Mouse (Mus musculus) lung, embryonic 15.5 days (tissue): ENCODE measurements around the gene Sult1a1. TPM values are rescaled to one million over a fixed set of nuclear protein-coding genes. Genes with fewer than 3 reads are reported as not detected.

Experiments
- ATAC-seq: fragments of 200-750 bp; cut with Nextera tagmentation; 2 replicates; pipeline ENCODE4 v1.8.0; 2017; ENCODE audit warnings: moderate number of reproducible peaks, borderline replicate concordance; ENCODE audit not compliant: low FRiP score, low TSS enrichment; ENCODE audit errors: extremely low read depth
- H3K27ac ChIP-seq: fragments of 300-500 bp; sonication (generic); 2 replicates; pipeline ENCODE4 v1.5.1; 2015; ENCODE audit warnings: moderate library complexity, mild to moderate bottlenecking, inconsistent platforms
- H3K27me3 ChIP-seq: fragments of 300-500 bp; sonication (generic); 2 replicates; pipeline ENCODE4 v1.6.1; 2015; ENCODE audit warnings: inconsistent platforms
- H3K36me3 ChIP-seq: fragments of 300-500 bp; sonication (generic); 2 replicates; pipeline ENCODE4 v1.6.1; 2015; ENCODE audit warnings: inconsistent platforms
- H3K4me1 ChIP-seq: fragments of 300-500 bp; sonication (generic); 2 replicates; pipeline ENCODE4 v1.6.1; 2015; ENCODE audit warnings: inconsistent platforms
- H3K4me2 ChIP-seq: fragments of 300-500 bp; sonication (generic); 2 replicates; pipeline ENCODE4 v1.6.1; 2015; ENCODE audit warnings: inconsistent platforms, mild to moderate bottlenecking, moderate library complexity
- H3K4me3 ChIP-seq: fragments of 300-500 bp; sonication (generic); 2 replicates; pipeline ENCODE4 v1.5.1; 2015; ENCODE audit warnings: mild to moderate bottlenecking, inconsistent platforms
- H3K9ac ChIP-seq: fragments of 300-500 bp; sonication (generic); 2 replicates; pipeline ENCODE4 v1.6.1; 2015; ENCODE audit warnings: inconsistent platforms
- H3K9me3 ChIP-seq: fragments of 300-500 bp; sonication (generic); 2 replicates; pipeline ENCODE4 v1.6.1; 2016; ENCODE audit warnings: inconsistent platforms
- WGBS: fragments of 180-500 bp; shearing (Covaris S2); methylation state at CpG from one replicate; pipeline ENCODE4 v1.1.7; 2015; 5-methylcytosine and 5-hydroxymethylcytosine counted together
- polyA plus RNA-seq: library from polyadenylated mRNA; unstranded; fragments of >200 nt; fragmentation: Nextera tagmentation; extraction: Ambion mirVana; gene quantifications from 2 replicates; pipeline ENCODE4 v1.2.1, GENCODE M21; 2015

The Sult1a1 gene
- polyA plus RNA-seq, 1 experiment from 2014 or later, result 6.8 TPM

DNA sequence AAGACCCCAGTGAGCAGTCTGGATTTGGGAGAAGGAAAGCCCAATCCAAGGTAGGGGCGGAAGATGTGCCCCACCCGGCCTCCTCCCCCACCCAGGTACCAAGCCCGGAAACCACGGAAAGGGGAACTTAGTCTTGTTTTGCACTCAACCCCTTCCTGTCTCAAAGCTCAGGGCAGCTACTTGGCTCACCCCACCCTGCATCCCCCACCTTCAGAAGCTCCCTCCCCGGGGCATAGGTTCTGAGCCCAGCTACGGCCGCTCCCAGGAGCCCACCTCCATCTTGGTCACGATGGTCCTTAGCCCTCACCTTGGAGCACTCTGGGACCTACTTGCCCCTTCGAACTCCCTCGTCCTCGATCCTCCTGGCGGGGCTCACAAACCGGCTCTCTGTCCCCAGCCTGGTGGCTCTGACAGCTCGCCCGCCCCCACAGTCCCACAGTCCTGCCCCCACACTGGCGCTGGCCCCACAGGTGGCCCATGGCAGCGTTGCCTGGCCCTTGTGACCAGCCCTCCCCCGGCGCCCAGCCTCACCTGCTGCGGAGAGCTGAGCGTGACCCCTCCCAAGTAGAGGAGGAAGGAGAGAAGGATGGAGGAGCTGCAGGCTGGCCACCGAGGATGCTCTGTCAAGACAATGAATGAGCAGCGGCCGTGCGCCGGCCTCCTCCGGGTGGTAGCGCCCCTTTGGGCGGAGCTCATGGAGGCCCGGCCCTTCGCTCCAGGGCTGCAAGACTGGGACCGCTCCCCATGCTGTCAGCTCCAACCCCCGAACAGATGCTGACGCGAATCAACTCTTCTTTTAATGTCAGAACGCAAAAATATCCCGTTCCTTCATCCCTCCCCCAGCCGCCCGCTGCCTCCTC, 28.1 kb upstream of the Sult1a1 start:
- H3K4me3 ChIP-seq, result peak overlapping the region; percentile 43
- no peaks in the 10 kb centered on the region for H3K9me3 ChIP-seq
- H3K9ac ChIP-seq, result peak overlapping the region; percentile 29
- peak overlapping the region; percentile 78 for H3K4me2 ChIP-seq
- peak; percentile 72 for ATAC-seq
- peaks cover 22% of the 10 kb centered on the region for H3K4me1 ChIP-seq
- no peaks in the 10 kb centered on the region for H3K36me3 ChIP-seq
- no peak overlapping the region for H3K27ac ChIP-seq
- peaks cover 31% of the 10 kb centered on the region for H3K27me3 ChIP-seq
- WGBS, result 3% methylated on average over 39 of the region's 39 CpGs

DNA sequence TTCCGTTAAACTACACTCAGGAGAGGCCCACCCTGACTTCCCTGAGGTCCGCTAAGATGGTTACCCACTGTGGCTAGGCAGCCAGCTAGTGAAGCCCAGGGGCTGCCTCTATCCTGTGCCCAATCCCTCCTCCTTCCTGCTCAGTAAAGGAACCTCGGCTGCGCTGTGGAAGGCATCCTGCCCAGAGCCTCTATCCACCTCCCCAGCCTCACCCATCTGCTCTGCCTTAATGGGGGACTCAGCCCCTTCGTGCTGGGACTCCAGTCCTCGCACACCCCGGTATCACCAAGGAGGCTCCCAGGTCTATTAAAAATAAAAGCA, 27.5 kb upstream of the Sult1a1 start:
- WGBS, result 19% methylated on average over 7 of the region's 7 CpGs

GRCm38 (mm10) chr7:126702861-126703756, 26.9 kb upstream of the Sult1a1 start:
- Histone ChIP-seq H3K4me2 (no peak overlapping the region; the same call in 1 of the 2 replicates), H3K27me3 (peaks cover 31% of the 10 kb centered on the region), H3K4me1 (peaks cover 22% of the 10 kb centered on the region), H3K9me3 (no peaks in the 10 kb centered on the region), H3K36me3 (0 out of 2 replicates have a peak, but pooled peaks cover 3% of the 10 kb centered on the region), H3K27ac (0 out of 2 replicates have a peak overlapping the region, but pooled peaks have one; percentile 15), H3K4me3 (peak overlapping the region; percentile 43; the same call in 1 of the 2 replicates), H3K9ac (no peak overlapping the region)
- 65% methylated on average over 12 of the region's 12 CpGs for WGBS
- ATAC-seq, result no peak

More for the DNA sequence above, 27.5 kb upstream of the Sult1a1 start:
- H3K9ac ChIP-seq, result no peak overlapping the region
- peak overlapping the region; percentile 43 for H3K4me3 ChIP-seq
- H3K9me3 ChIP-seq, result no peaks in the 10 kb centered on the region
- 0 out of 2 replicates have a peak, but pooled peaks cover 2% of the 10 kb centered on the region for H3K36me3 ChIP-seq
- peaks cover 31% of the 10 kb centered on the region for H3K27me3 ChIP-seq
- peak overlapping the region; percentile 78 for H3K4me2 ChIP-seq
- peaks cover 22% of the 10 kb centered on the region for H3K4me1 ChIP-seq
- 0 out of 2 replicates have a peak overlapping the region, but pooled peaks have one; percentile 15 for H3K27ac ChIP-seq
- ATAC-seq, result no peak

DNA sequence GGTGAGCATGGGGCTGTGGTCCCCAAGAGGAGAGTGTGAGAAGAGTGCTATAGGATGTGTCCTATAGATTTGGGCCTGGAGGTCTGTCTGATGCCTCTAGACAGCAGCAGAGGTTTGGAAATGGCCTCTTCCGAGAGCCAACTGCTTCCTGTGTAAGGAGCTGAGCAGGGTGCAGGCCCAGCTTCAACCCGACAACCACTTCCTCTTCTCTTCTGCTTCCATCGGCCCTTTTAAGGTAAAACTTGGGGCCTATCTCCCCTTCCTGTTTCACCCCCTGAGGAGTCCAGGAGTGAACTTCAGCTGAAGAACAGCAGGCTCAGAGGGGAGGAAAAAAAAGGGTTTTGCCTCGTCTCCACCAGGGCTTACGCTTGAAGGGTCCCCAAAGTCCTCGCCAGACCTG, 26.1 kb upstream of the Sult1a1 start:
- ATAC-seq, result no peak
- H3K4me3 ChIP-seq, result no peak overlapping the region
- H3K27ac ChIP-seq, result no peak overlapping the region
- 67% methylated on average over 6 of the region's 6 CpGs for WGBS
- no peak overlapping the region for H3K9ac ChIP-seq
- H3K4me2 ChIP-seq, result no peak overlapping the region
- H3K9me3 ChIP-seq, result no peaks in the 10 kb centered on the region
- H3K4me1 ChIP-seq, result peaks cover 22% of the 10 kb centered on the region
- peaks cover 31% of the 10 kb centered on the region for H3K27me3 ChIP-seq
- H3K36me3 ChIP-seq, result 0 out of 2 replicates have a peak, but pooled peaks cover 3% of the 10 kb centered on the region

- peaks cover 28% of the 10 kb centered on the region for H3K4me1 ChIP-seq
- H3K4me3 ChIP-seq, result no peak overlapping the region
- H3K36me3 ChIP-seq, result 0 out of 2 replicates have a peak, but pooled peaks cover 3% of the 10 kb centered on the region
- 54% methylated on average over 24 of the region's 24 CpGs for WGBS
- no peaks in the 10 kb centered on the region for H3K9me3 ChIP-seq
- peaks cover 31% of the 10 kb centered on the region for H3K27me3 ChIP-seq
- H3K4me2 ChIP-seq, result peak overlapping the region; percentile 38; the same call in 1 of the 2 replicates
- no peak overlapping the region for H3K27ac ChIP-seq
- H3K9ac ChIP-seq, result no peak overlapping the region
- no peak for ATAC-seq
These were observed 25.5 kb upstream of the Sult1a1 start for GRCm38 (mm10) chr7:126701559-126702357.

GRCm38 (mm10) chr7:126701070-126701469, 24.8 kb upstream of the Sult1a1 start:
- H3K9ac ChIP-seq, result no peak overlapping the region
- WGBS, result 3% methylated on average over 11 of the region's 11 CpGs
- ATAC-seq, result peak; percentile 62

DNA sequence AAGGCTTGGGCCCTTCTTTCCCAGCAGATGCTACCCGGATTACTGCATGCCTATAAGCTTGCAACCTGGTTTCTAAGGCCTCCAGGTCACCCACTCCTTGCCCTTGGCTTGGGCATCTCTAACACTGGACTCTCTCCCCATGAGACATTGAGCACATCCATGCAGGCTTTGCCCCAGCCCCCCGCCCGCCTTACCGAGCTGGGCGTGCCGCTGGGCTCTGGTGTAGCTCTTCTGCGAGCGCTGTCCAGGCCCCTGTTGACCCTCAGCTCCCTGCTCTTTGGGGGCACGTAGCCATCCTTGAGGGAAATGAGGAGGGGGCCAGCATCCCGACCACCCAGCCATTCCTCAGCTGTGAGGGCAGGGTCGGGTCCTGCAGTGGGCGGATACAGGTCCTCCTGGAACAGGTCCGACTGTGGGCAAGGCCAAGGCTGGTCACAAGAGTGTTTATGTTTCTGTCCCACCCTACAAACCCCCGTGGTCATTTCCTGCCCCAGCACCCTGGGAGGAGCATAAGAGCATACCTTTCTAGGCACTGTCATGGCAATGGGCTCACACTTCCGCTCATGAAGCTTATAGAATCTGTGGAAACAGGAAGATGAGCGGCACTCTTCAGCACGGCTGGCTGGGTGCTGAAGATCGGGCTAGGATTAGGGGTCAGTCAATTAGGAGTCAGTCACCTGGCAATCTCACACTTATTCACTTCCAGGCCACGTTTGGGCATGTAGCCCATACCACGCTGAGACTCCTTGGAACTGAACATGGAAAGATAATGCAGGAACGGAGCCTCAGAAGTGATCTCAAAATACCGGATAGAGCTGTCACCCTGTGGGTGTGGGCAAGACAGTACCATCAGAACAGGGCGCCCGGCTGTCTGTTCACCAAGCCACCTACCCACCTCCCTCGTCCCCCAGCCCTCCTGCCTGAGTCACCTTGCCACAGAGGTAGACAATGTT, 24.1 kb upstream of the Sult1a1 start:
- Histone ChIP-seq H3K9me3 (no peaks in the 10 kb centered on the region), H3K9ac (no peak overlapping the region), H3K36me3 (0 out of 2 replicates have a peak, but pooled peaks cover 3% of the 10 kb centered on the region), H3K4me1 (peaks cover 33% of the 10 kb centered on the region), H3K27ac (no peak overlapping the region), H3K4me2 (no peak overlapping the region), H3K4me3 (no peak overlapping the region), H3K27me3 (peaks cover 24% of the 10 kb centered on the region)
- WGBS, result 76% methylated on average over 25 of the region's 25 CpGs
- ATAC-seq, result no peak; the same call in 1 of the 2 replicates

More at GRCm38 (mm10) chr7:126701070-126701469, 24.8 kb upstream of the Sult1a1 start:
- H3K36me3 ChIP-seq, result 0 out of 2 replicates have a peak, but pooled peaks cover 3% of the 10 kb centered on the region
- H3K4me2 ChIP-seq, result peak overlapping the region; percentile 38; the same call in 1 of the 2 replicates
- peaks cover 31% of the 10 kb centered on the region for H3K27me3 ChIP-seq
- H3K9me3 ChIP-seq, result no peaks in the 10 kb centered on the region
- no peak overlapping the region for H3K4me3 ChIP-seq
- peaks cover 33% of the 10 kb centered on the region for H3K4me1 ChIP-seq
- no peak overlapping the region for H3K27ac ChIP-seq

- no peak for ATAC-seq
- Histone ChIP-seq H3K4me3 (no peak overlapping the region), H3K9me3 (no peaks in the 10 kb centered on the region), H3K27ac (no peak overlapping the region), H3K36me3 (0 out of 2 replicates have a peak, but pooled peaks cover 3% of the 10 kb centered on the region), H3K9ac (no peak overlapping the region), H3K4me1 (peaks cover 35% of the 10 kb centered on the region), H3K4me2 (no peak overlapping the region), H3K27me3 (0 out of 2 replicates have a peak, but pooled peaks cover 1% of the 10 kb centered on the region)
- WGBS, result 89% methylated on average over 8 of the region's 8 CpGs
These were observed 21.6 kb upstream of the Sult1a1 start for GRCm38 (mm10) chr7:126697838-126698237.

GRCm38 (mm10) chr7:126696886-126697285, 20.7 kb upstream of the Sult1a1 start:
- Histone ChIP-seq H3K9ac (peak overlapping the region; percentile 84; the same call in 1 of the 2 replicates), H3K4me3 (peak overlapping the region; percentile 87), H3K27me3 (no peaks in the 10 kb centered on the region), H3K36me3 (0 out of 2 replicates have a peak, but pooled peaks cover 10% of the 10 kb centered on the region), H3K4me2 (peak overlapping the region; percentile 93), H3K4me1 (peaks cover 35% of the 10 kb centered on the region), H3K27ac (no peak overlapping the region), H3K9me3 (no peaks in the 10 kb centered on the region)
- 72% methylated on average over 3 of the region's 3 CpGs for WGBS
- ATAC-seq, result no peak

- ATAC-seq, result peak; percentile 1; the same call in 1 of the 2 replicates
- Histone ChIP-seq H3K9ac (peak overlapping the region; percentile 84), H3K4me1 (peaks cover 33% of the 10 kb centered on the region), H3K9me3 (no peaks in the 10 kb centered on the region), H3K36me3 (peaks cover 14% of the 10 kb centered on the region; the same call in 1 of the 2 replicates), H3K27ac (peak overlapping the region; percentile 48; the same call in 1 of the 2 replicates), H3K27me3 (no peaks in the 10 kb centered on the region), H3K4me3 (peak overlapping the region; percentile 87), H3K4me2 (peak overlapping the region; percentile 93)
- 3% methylated on average over 17 of the region's 17 CpGs for WGBS
These were observed 20.1 kb upstream of the Sult1a1 start for GRCm38 (mm10) chr7:126696303-126696702.
